Mouse (Mus musculus): ENCODE results near the gene Sly. TPM values are rescaled to one million over a fixed set of nuclear protein-coding genes. Genes with fewer than 3 reads are reported as not detected.
"Not testable (repeated sequence)": the region's sequence is repeated elsewhere in the genome, so short reads cannot be mapped to it uniquely, and the experiment has no call there.

Sly gene
- polyA plus RNA-seq (2015; fragmentation: Nextera tagmentation; extraction: Ambion mirVana): not detected in 2 replicates

DNA sequence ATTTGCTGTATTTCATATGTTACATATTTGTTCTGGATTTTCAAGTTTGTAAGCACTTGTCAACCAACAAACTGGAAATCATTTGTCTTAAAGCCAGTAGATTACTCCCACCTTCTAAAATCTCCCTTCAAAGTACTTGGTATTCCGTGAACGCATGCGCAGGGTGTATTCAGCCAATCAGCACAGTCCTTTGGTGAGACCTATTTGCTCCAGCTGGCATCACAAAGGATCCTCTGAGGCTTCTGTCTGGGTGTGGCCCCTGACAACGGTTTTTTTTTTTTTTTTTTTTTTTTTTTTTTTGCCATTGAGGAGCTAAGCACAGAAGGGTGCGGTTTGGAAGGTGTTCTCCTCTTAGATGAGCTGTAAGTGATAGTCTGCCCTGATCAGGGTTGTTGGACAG lies at the start of gene Sly:
Gene Sly, plus strand, starts transcription at position 301 of the 400 bp plus-strand sequence.
- not testable (repeated sequence) for H3K9ac ChIP-seq; H3K4me2 ChIP-seq; H3K4me1 ChIP-seq (replicated peaks); ATAC-seq (ENCODE audit: low read depth); H3K27ac ChIP-seq (replicated peaks); H3K4me3 ChIP-seq; H3K36me3 ChIP-seq; H3K27me3 ChIP-seq; H3K9me3 ChIP-seq
- no CpG with 5 or more reads among the region's 5 CpGs for WGBS
